Mouse (Mus musculus) lung, postnatal 0 days (tissue): ENCODE measurements around the gene Cdh13.

Experiments used
- CTCF ChIP-seq: IDR thresholded peaks from 2 replicates; pipeline ENCODE4 v1.5.1; 2016; ENCODE audit warnings: antibody characterized with exemption, mild to moderate bottlenecking
- EP300 ChIP-seq: IDR thresholded peaks from 2 replicates; pipeline ENCODE4 v1.6.1; 2016; ENCODE audit warnings: antibody characterized with exemption, mild to moderate bottlenecking, control low read depth

- no peak for TF ChIP-seq CTCF
- no peak for TF ChIP-seq EP300
These were observed 163.0 kb downstream of the Cdh13 start for GRCm38 (mm10) chr8:118446516-118446915.
